Mouse (Mus musculus) cortical plate, adult 2 months (tissue): ENCODE measurements around the gene C1galt1.

Experiments used
- CTCF ChIP-seq: fragments of 200-500 bp; IDR thresholded peaks from 2 replicates; pipeline ENCODE4 v1.5.1; 2011; ENCODE audit warnings: mild to moderate bottlenecking, control low read depth, low read length; ENCODE audit not compliant: insufficient read depth; ENCODE audit errors: extremely low read depth
- POLR2A ChIP-seq: fragments of 200-500 bp; IDR thresholded peaks from 2 replicates; pipeline ENCODE4 v1.6.1; 2011; ENCODE audit warnings: mild to moderate bottlenecking, low read length, control low read depth; ENCODE audit not compliant: insufficient read depth; ENCODE audit errors: extremely low read depth

DNA sequence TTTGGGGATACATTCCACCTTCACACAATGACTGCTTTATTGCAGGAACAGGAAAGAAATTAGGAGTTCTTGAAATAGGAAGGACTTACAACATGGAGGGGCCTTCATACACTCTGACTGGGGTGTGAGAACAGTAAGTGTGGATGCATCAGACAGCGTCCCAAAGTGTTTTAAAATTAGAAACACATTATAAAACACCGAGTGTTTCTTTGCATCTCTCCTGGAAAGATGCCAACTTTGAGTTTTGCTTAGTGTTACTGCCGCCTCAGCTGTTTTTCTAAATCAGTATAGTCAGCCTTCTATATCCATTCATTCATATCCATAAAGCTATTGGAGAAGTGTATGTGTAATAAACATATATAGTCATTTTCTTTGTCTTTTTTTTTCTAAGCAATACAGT is 16.4 kb downstream of the C1galt1 start:
- TF ChIP-seq POLR2A (no peak), CTCF (no peak)
